Mouse (Mus musculus): Measurements from ENCODE around the gene Pola1. TPM values are rescaled to one million over a fixed set of nuclear protein-coding genes. Genes with fewer than 3 reads are reported as not detected.

Pola1 gene
- total RNA-seq, 2 experiments from 2014 or later, result 7.8 to 9.0 TPM

DNA sequence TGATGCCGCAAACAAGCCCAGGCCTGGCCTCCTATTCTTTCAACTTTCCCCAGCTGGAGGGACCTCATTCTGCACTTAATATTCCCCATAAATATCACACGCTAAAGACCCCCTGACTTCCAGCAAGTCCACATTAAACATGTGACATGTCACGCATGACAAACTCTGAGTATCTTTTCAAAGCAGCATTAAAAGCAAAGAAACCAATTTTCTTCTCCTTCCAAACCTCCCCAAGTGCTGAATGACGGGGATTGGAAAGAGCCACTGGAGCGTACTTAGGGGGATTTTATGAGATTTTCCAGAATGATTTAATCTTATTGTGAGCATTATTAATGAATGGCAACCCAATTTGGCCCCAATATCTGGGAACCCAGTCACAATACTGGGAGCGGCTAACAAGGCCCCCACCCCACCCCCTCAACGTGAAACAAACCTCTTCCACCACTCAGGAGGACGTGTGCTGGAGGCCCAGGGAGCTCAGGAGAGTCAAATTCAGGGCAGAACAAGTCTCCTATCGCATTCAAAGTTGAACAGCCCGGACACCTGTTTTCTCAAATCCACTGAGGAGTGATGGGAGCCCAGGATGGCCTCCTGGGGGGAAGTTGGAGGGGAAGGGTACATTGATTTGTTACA is 331.7 kb downstream of the Pola1 start:
- no peak for TF ChIP-seq CTCF (IDR thresholded peaks at IDR 0.05)
- H3K4me3 ChIP-seq, result no peak overlapping the region
- H3K27ac ChIP-seq, result no peak overlapping the region
- intact Hi-C loops (cut with DNase I), result no loop called here
- DNase-seq (ENCODE audit: extremely low spot score in 1 of 2, low spot score in 2 of 2), result no peak

GRCm38 (mm10) chrX:93299771-93300170 is 332.2 kb downstream of the Pola1 start:
- DNase-seq (ENCODE audit: extremely low spot score in 1 of 2, low spot score in 2 of 2), result no peak
- intact Hi-C loops (cut with DNase I), result loop anchor here (10.0 kb wide), 1 partner anchor 255 kb away; no protein-coding TSS in a partner anchor
- no peak overlapping the region for H3K4me3 ChIP-seq
- TF ChIP-seq CTCF (IDR thresholded peaks at IDR 0.05), result no peak
- no peak overlapping the region for H3K27ac ChIP-seq

GRCm38 (mm10) chrX:93299046-93299626 is 332.8 kb downstream of the Pola1 start:
- DNase-seq (ENCODE audit: extremely low spot score in 1 of 2, low spot score in 2 of 2), result no peak
- Histone ChIP-seq H3K27ac (no peak overlapping the region), H3K4me3 (peak overlapping the region; percentile 13; the same call in 1 of the 2 replicates)
- intact Hi-C loops (cut with DNase I), result loop anchor here (10.0 kb wide), 1 partner anchor 256 kb away; no protein-coding TSS in a partner anchor
- no peak for TF ChIP-seq CTCF (IDR thresholded peaks at IDR 0.05)

GRCm38 (mm10) chrX:93297001-93297441 is 334.9 kb downstream of the Pola1 start:
- Histone ChIP-seq H3K4me3 (no peak overlapping the region), H3K27ac (no peak overlapping the region)
- intact Hi-C loops (cut with DNase I), result loop anchor here (10.0 kb wide), 1 partner anchor 258 kb away; no protein-coding TSS in a partner anchor
- DNase-seq (ENCODE audit: extremely low spot score in 1 of 2, low spot score in 2 of 2), result no peak
- TF ChIP-seq CTCF (IDR thresholded peaks at IDR 0.05), result no peak

GRCm38 (mm10) chrX:93295819-93296218 is 336.1 kb downstream of the Pola1 start:
- TF ChIP-seq CTCF (IDR thresholded peaks at IDR 0.05), result no peak
- Histone ChIP-seq H3K27ac (no peak overlapping the region), H3K4me3 (no peak overlapping the region)
- intact Hi-C loops (cut with DNase I), result loop anchor here (10.0 kb wide), 1 partner anchor 259 kb away; no protein-coding TSS in a partner anchor
- no peak for DNase-seq (ENCODE audit: extremely low spot score in 1 of 2, low spot score in 2 of 2)

DNA sequence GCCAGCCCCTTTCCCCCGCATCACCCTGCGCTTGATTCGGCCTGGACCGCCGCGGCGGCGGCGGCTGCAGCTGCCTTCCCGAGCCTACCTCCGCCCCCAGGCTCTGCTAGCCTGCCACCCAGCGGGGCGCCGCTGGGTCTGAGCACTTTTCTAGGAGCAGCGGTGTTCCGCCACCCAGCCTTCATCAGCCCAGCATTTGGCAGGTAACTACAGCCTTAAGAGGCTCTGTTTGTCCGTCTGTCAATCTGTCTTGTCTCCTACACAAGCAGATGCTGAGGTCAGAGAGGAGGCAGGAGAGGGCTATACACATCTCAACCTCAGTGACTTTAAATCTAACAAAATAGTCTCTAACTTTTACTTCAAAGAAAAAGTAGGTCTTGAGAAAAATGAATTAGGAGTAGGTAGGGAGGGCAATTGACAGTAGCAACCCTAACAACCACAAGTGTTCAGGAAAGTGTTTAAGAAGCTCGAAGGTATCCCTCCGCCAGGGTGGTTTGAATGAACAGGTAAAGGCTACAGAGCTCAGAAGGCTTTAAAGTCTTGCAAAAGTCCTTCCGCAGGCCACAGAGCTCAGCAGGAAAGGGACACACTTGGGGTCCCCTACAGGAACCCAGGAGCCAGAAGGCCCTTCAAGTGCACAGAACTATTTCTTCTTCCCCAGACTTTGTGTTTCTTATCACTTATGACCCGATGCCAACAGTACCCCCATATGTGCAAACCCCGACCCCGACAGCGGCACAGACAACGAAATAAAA is 337.0 kb downstream of the Pola1 start:
- no peak for TF ChIP-seq CTCF (IDR thresholded peaks at IDR 0.05)
- no peak overlapping the region for H3K4me3 ChIP-seq
- intact Hi-C loops (cut with DNase I), result loop anchor here (10.0 kb wide), 1 partner anchor 260 kb away; no protein-coding TSS in a partner anchor
- no peak for DNase-seq (ENCODE audit: extremely low spot score in 1 of 2, low spot score in 2 of 2)
- H3K27ac ChIP-seq, result no peak overlapping the region; the same call in 1 of the 2 replicates

GRCm38 (mm10) chrX:93292031-93292430 is 339.9 kb downstream of the Pola1 start:
- Histone ChIP-seq H3K27ac (no peak overlapping the region), H3K4me3 (no peak overlapping the region)
- DNase-seq (ENCODE audit: extremely low spot score in 1 of 2, low spot score in 2 of 2), result no peak
- intact Hi-C loops (cut with DNase I), result loop anchor here (10.0 kb wide), 1 partner anchor 263 kb away; no protein-coding TSS in a partner anchor
- TF ChIP-seq CTCF (IDR thresholded peaks at IDR 0.05), result no peak

DNA sequence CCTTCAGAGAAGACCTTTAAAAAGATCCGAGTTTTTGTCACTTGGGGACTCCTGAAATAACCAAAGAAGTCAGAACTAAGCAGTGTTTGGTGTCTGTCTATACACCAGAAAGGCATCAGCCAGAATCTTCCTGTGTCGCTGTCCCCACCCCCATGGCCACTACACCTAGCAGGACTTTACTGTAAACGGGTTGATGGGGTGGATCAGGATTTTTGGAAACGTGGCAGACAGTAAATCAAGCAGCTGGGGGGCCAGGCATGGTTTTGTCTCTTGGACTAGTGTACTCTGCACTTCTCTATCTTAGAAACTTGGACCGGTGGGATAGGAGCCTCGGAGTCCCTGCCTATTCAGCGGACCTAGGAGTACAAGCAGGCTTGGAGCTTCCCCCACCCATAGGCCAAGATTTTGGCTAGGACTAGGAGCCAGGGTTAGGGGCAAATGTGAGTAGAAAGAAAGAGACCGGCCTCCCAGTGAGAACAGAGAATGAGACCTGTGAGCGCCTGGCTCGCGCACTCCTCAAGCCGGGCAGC is 342.0 kb downstream of the Pola1 start:
- no peak for DNase-seq (ENCODE audit: extremely low spot score in 1 of 2, low spot score in 2 of 2)
- Histone ChIP-seq H3K4me3 (peak overlapping the region; percentile 31), H3K27ac (no peak overlapping the region; the same call in 1 of the 2 replicates)
- intact Hi-C loops (cut with DNase I), result loop anchor here (10.0 kb wide), 2 partner anchors 265 to 385 kb away; no protein-coding TSS in a partner anchor
- no peak for TF ChIP-seq CTCF (IDR thresholded peaks at IDR 0.05)

DNA sequence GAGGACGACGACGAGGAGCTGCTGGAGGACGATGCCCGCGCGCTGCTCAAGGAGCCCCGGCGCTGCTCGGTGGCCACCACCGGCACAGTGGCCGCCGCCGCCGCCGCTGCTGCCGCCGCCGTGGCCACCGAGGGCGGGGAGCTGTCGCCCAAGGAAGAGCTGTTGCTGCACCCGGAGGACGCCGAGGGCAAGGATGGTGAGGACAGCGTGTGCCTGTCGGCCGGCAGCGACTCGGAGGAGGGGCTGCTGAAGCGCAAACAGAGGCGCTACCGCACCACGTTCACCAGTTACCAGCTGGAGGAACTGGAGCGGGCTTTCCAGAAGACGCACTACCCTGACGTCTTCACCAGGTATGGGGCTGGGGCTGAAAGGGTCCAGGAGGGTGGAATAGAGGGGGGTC is 342.9 kb downstream of the Pola1 start:
- no peak for TF ChIP-seq CTCF (IDR thresholded peaks at IDR 0.05)
- Histone ChIP-seq H3K27ac (no peak overlapping the region), H3K4me3 (peak overlapping the region; percentile 31)
- intact Hi-C loops (cut with DNase I), result loop anchor here (10.0 kb wide), 1 partner anchor 386 kb away; no protein-coding TSS in a partner anchor
- no peak for DNase-seq (ENCODE audit: extremely low spot score in 1 of 2, low spot score in 2 of 2)

DNA sequence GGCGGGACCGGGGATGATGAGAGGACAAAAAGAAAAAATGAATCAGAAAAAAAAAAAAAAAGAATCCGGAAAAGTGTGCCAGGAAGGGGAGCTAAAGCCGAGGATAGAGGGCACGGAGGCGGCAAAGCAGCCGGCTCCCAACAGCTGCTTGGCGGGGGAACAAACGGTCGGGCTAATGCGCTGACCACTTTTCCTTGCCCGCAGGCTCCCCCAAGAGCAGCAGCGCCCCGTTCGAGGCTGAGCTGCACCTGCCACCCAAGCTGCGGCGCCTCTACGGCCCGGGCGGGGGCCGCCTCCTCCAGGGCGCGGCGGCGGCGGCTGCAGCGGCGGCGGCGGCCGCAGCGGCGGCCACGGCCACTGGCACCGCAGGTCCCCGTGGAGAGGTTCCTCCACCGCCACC is 343.6 kb downstream of the Pola1 start:
- no peak for TF ChIP-seq CTCF (IDR thresholded peaks at IDR 0.05)
- no peak overlapping the region for H3K27ac ChIP-seq
- peak overlapping the region; percentile 29 for H3K4me3 ChIP-seq
- intact Hi-C loops (cut with DNase I), result loop anchor here (10.0 kb wide), 1 partner anchor 386 kb away; no protein-coding TSS in a partner anchor
- no peak for DNase-seq (ENCODE audit: extremely low spot score in 1 of 2, low spot score in 2 of 2)

DNA sequence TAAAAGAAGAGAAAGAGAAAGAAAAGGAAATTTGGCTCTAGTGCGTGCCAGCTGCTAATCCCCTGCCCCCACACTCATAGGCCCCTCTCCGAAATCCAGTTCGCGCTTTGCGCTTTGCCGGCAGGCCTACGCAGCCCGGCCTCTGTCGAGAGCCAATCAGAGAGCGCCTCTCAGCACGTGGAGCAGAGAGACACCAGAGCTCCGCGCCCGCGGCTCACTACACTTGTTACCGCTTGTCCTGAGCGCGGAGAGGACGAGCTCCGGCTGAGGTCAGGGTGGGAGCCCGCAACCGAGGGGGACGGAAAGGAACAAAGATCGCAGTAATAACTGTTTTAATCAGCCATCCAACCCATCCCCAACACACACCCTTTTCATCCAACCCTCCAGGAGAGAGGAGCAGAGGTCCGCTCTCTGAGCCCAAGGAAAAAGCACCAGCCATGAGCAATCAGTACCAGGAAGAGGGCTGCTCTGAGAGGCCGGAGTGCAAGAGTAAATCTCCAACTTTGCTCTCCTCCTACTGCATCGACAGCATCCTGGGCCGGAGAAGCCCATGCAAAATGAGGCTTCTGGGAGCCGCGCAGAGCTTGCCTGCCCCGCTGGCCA is 345.6 kb downstream of the Pola1 start, which contains the start of gene Arx:
TSS of gene Arx (plus strand) at position 155 of the 603 bp plus-strand sequence.
- Histone ChIP-seq H3K4me3 (peak within 1 kb of the TSS; percentile 29), H3K27ac (peak within 1 kb of the TSS; percentile 36; the same call in 1 of the 2 replicates)
- intact Hi-C loops (cut with DNase I), result loop anchor here (10.0 kb wide), 1 partner anchor 388 kb away; no protein-coding TSS in a partner anchor
- TF ChIP-seq CTCF (IDR thresholded peaks at IDR 0.05), result no peak
- peak; percentile 53 to 63 for DNase-seq (ENCODE audit: extremely low spot score in 1 of 2, low spot score in 2 of 2)

All from left cerebral cortex, adult 2 months (tissue).